Mouse (Mus musculus) heart, postnatal 0 days (tissue): Measurements from ENCODE around the gene Gnai3.

Source experiments
- CTCF ChIP-seq: IDR thresholded peaks from 2 replicates; pipeline ENCODE4 v1.5.1; 2016; ENCODE audit warnings: antibody characterized with exemption, control low read depth, low read depth
- EP300 ChIP-seq: IDR thresholded peaks from 2 replicates; pipeline ENCODE4 v1.6.1; 2016; ENCODE audit warnings: antibody characterized with exemption, low read depth

- peak; percentile 76 for TF ChIP-seq CTCF
- no peak for TF ChIP-seq EP300
These were observed 84.5 kb downstream of the Gnai3 start for GRCm38 (mm10) chr3:108061420-108061819.
